Mouse (Mus musculus): ENCODE data around the gene Ar. TPM values are rescaled to one million over a fixed set of nuclear protein-coding genes. Genes with fewer than 3 reads are reported as not detected.

Ar gene
- polyA plus RNA-seq (2014; fragmentation: Illumina TruSeq; extraction: RNeasy Lipid Tissue Mini Kit (QIAGEN cat#74804); ENCODE audit: low read depth, low replicate concordance) = 162 TPM

GRCm38 (mm10) chrX:98148531-98149342 is at the start of gene Ar:
TSS of gene Ar (plus strand) at chrX:98148769.

All from adrenal gland, adult 10 weeks (tissue).